Mouse (Mus musculus): ENCODE measurements at regions not wholly inside any gene's neighbourhood (a gene's known extent, or its start where the extent isn't known, plus 50 kb on each side); places are given as distances from the start of the nearest gene placed in this dataset.

DNA sequence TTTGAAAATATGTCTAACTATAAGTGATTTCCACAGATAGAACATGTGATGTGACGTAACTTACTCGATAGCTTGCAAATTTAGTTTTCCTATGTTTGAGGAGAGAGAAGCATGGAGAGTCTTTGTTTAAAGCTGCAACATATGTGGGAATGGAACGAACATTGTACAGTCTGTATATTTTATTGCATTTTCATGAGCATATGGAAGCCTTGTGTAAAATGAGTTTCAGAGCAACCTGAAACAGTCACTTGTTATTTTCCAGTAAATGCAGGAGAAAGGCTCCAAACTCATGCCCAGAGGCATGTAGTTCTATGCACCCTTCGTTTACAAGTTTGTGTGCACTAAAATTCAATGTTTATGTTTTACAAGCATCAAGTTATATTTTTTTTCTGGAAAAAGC is 639.4 kb downstream of the Slitrk6 start:
- Histone ChIP-seq H3K4me2 (ENCODE audit: insufficient read depth, low read depth, poor library complexity, severe bottlenecking) (no peak overlapping the region), H3K27me3 (replicated peaks) (no peaks in the 10 kb centered on the region), H3K36me3 (replicated peaks in 1 of 2; ENCODE audit: control insufficient read depth in 1 of 2, insufficient read depth in 1 of 2, low read length in 1 of 2) (no peaks in the 10 kb centered on the region), H3K27ac (ENCODE audit: insufficient read depth, low read depth) (no peak overlapping the region), H3K9me3 (replicated peaks; ENCODE audit: low read length) (peaks cover 24% of the 10 kb centered on the region), H3K4me3 (replicated peaks in 1 of 3; ENCODE audit: low read depth in 2 of 3, low read length in 2 of 3, poor library complexity in 1 of 3) (no peak overlapping the region), H3K9ac (ENCODE audit: insufficient read depth, low read depth) (no peak overlapping the region), H3K79me2 (replicated peaks; ENCODE audit: control insufficient read depth, extremely low read depth, insufficient read depth, poor library complexity, severe bottlenecking) (no peaks in the 10 kb centered on the region), H3K4me1 (ENCODE audit: control insufficient read depth in 1 of 2, insufficient read depth in 2 of 2) (no peaks in the 10 kb centered on the region)
- no peak for DNase-seq (ENCODE audit: extremely low read depth)
- dilution Hi-C loops (cut with MboI; ENCODE audit: extremely low pct_ligation_motif_present, extremely low pct_unique_long_range_greater_than_20kb, low sequenced_read_pairs) (no loop called here), in situ Hi-C loops (cut with MboI; ENCODE audit: low pct_ligation_motif_present, low pct_unique_long_range_greater_than_20kb, low sequenced_read_pairs) (no loop called here)
- TF ChIP-seq ETS1 (conservative IDR thresholded peaks at IDR 0.05; ENCODE audit: low read depth, low read length) (no peak), ZKSCAN1 (IDR thresholded peaks at IDR 0.05; ENCODE audit: borderline replicate concordance, low read depth, low read length) (no peak), UBTF (IDR thresholded peaks at IDR 0.05; ENCODE audit: low read depth, low read length) (no peak), CTCF (conservative IDR thresholded peaks at IDR 0.05 in 1 of 2, IDR thresholded peaks at IDR 0.05 in 1 of 2; ENCODE audit: low read depth in 2 of 2, low read length in 2 of 2) (no peak), ZNF384 (IDR thresholded peaks at IDR 0.05; ENCODE audit: low read depth, low read length) (no peak), ELF1 (IDR thresholded peaks at IDR 0.05; ENCODE audit: low read depth, low read length) (no peak), POLR2AphosphoS2 (IDR thresholded peaks at IDR 0.05; ENCODE audit: low read depth, low read length) (no peak)

- DNase-seq (ENCODE audit: extremely low read depth): no peak
- H3K9me3 ChIP-seq (replicated peaks; ENCODE audit: low read length): peaks cover 7% of the 10 kb centered on the region
- H3K27me3 ChIP-seq (replicated peaks): no peaks in the 10 kb centered on the region
- no peaks in the 10 kb centered on the region for H3K4me1 ChIP-seq (ENCODE audit: control insufficient read depth in 1 of 2, insufficient read depth in 2 of 2)
- H3K9ac ChIP-seq (ENCODE audit: insufficient read depth, low read depth): no peak overlapping the region
- no peaks in the 10 kb centered on the region for H3K79me2 ChIP-seq (replicated peaks; ENCODE audit: control insufficient read depth, extremely low read depth, insufficient read depth, poor library complexity, severe bottlenecking)
- no peak overlapping the region for H3K4me2 ChIP-seq (ENCODE audit: insufficient read depth, low read depth, poor library complexity, severe bottlenecking)
- no peak for TF ChIP-seq IRF4 (IDR thresholded peaks at IDR 0.05; ENCODE audit: low read depth, low read length)
- no peak for TF ChIP-seq GABPA (IDR thresholded peaks at IDR 0.05; ENCODE audit: insufficient replicate concordance, low read depth, low read length)
- no peak for TF ChIP-seq NELFE (IDR thresholded peaks at IDR 0.05; ENCODE audit: low read depth, low read length)
- no peak for TF ChIP-seq E2F4 (IDR thresholded peaks at IDR 0.05; ENCODE audit: insufficient replicate concordance, low read depth, low read length)
- no peak for TF ChIP-seq JUND (conservative IDR thresholded peaks at IDR 0.05; ENCODE audit: low read depth, low read length)
- no peak for TF ChIP-seq MAX (IDR thresholded peaks at IDR 0.05; ENCODE audit: low read length)
- TF ChIP-seq RAD21 (IDR thresholded peaks at IDR 0.05; ENCODE audit: low read depth, low read length): no peak
- TF ChIP-seq HCFC1 (IDR thresholded peaks at IDR 0.05; ENCODE audit: low read depth, low read length): no peak
- no peak for TF ChIP-seq SIN3A (IDR thresholded peaks at IDR 0.05; ENCODE audit: low read length)
- no peak for TF ChIP-seq MYC (IDR thresholded peaks at IDR 0.05; ENCODE audit: low read depth, low read length)
- TF ChIP-seq TCF12 (IDR thresholded peaks at IDR 0.05; ENCODE audit: low read depth, low read length): no peak
- no peak for TF ChIP-seq KAT2A (IDR thresholded peaks at IDR 0.05; ENCODE audit: insufficient replicate concordance, low read length)
- no peak for TF ChIP-seq CHD2 (IDR thresholded peaks at IDR 0.05; ENCODE audit: low read length)
- no peak for TF ChIP-seq CHD1 (IDR thresholded peaks at IDR 0.05; ENCODE audit: low read depth, low read length)
- no peak for TF ChIP-seq MAZ (IDR thresholded peaks at IDR 0.05; ENCODE audit: low read depth, low read length)
- no peak overlapping the region for H3K4me3 ChIP-seq (replicated peaks in 1 of 3; ENCODE audit: low read depth in 2 of 3, low read length in 2 of 3, poor library complexity in 1 of 3)
- in situ Hi-C loops (cut with MboI; ENCODE audit: low pct_ligation_motif_present, low pct_unique_long_range_greater_than_20kb, low sequenced_read_pairs) (no loop called here), dilution Hi-C loops (cut with MboI; ENCODE audit: extremely low pct_ligation_motif_present, extremely low pct_unique_long_range_greater_than_20kb, low sequenced_read_pairs) (no loop called here)
- H3K36me3 ChIP-seq (replicated peaks in 1 of 2; ENCODE audit: control insufficient read depth in 1 of 2, insufficient read depth in 1 of 2, low read length in 1 of 2): no peaks in the 10 kb centered on the region
- no peak overlapping the region for H3K27ac ChIP-seq (ENCODE audit: insufficient read depth, low read depth)
Observed at GRCm38 (mm10) chr14:110100852-110101251, 654.1 kb downstream of the Slitrk6 start.

Measured in CH12.LX (cell line).